Mouse (Mus musculus) neural tube, embryonic 13.5 days (tissue): ENCODE results near the gene Fam78a. TPM values are rescaled to one million over a fixed set of nuclear protein-coding genes. Genes with fewer than 3 reads are reported as not detected.

Experiments
- ATAC-seq: fragments of 200-750 bp; cut with Nextera tagmentation; 2 replicates; pipeline ENCODE4 v1.8.0; 2017; ENCODE audit warnings: low read depth, mild to moderate bottlenecking, moderate TSS enrichment, moderate library complexity
- H3K27ac ChIP-seq: fragments of 300-500 bp; sonication (generic); replicated peaks from 2 replicates; pipeline ENCODE4 v1.5.1; 2015; ENCODE audit warnings: moderate library complexity, mild to moderate bottlenecking, inconsistent platforms
- H3K27me3 ChIP-seq: fragments of 300-500 bp; sonication (generic); 2 replicates; pipeline ENCODE4 v1.6.1; 2015; ENCODE audit warnings: mild to moderate bottlenecking, inconsistent platforms
- H3K36me3 ChIP-seq: fragments of 300-500 bp; sonication (generic); 2 replicates; pipeline ENCODE4 v1.6.1; 2015; ENCODE audit warnings: mild to moderate bottlenecking, inconsistent platforms
- H3K4me1 ChIP-seq: fragments of 300-500 bp; sonication (generic); replicated peaks from 2 replicates; pipeline ENCODE4 v1.6.1; 2015; ENCODE audit warnings: inconsistent platforms
- H3K4me2 ChIP-seq: fragments of 300-500 bp; sonication (generic); 2 replicates; pipeline ENCODE4 v1.6.1; 2015; ENCODE audit warnings: inconsistent platforms, mild to moderate bottlenecking, moderate library complexity
- H3K4me3 ChIP-seq: fragments of 300-500 bp; sonication (generic); 2 replicates; pipeline ENCODE4 v1.5.1; 2015; ENCODE audit warnings: mild to moderate bottlenecking, inconsistent platforms
- H3K9ac ChIP-seq: fragments of 300-500 bp; sonication (generic); 2 replicates; pipeline ENCODE4 v1.6.1; 2015; ENCODE audit warnings: moderate library complexity, mild to moderate bottlenecking, inconsistent platforms
- H3K9me3 ChIP-seq: fragments of 300-500 bp; sonication (generic); 2 replicates; pipeline ENCODE4 v1.6.1; 2016; ENCODE audit warnings: inconsistent platforms
- WGBS: fragments of 180-500 bp; shearing (Covaris S2); methylation state at CpG from one replicate; pipeline ENCODE4 v1.1.7; 2015; 5-methylcytosine and 5-hydroxymethylcytosine counted together
- polyA plus RNA-seq: library from polyadenylated mRNA; unstranded; fragments of >200 nt; fragmentation: Nextera tagmentation; extraction: Ambion mirVana; gene quantifications from 2 replicates; pipeline ENCODE4 v1.2.1, GENCODE M21; 2015

The Fam78a gene
- polyA plus RNA-seq, 1 experiment from 2014 or later, result 0.88 TPM

GRCm38 (mm10) chr2:32094001-32094707 lies 9.5 kb upstream of the Fam78a start:
- no peak overlapping the region for H3K27ac ChIP-seq
- peaks cover 15% of the 10 kb centered on the region for H3K27me3 ChIP-seq
- no peak for ATAC-seq
- H3K9me3 ChIP-seq, result no peaks in the 10 kb centered on the region
- peaks cover 30% of the 10 kb centered on the region for H3K4me1 ChIP-seq
- no peak overlapping the region for H3K4me2 ChIP-seq
- no peak overlapping the region for H3K9ac ChIP-seq
- H3K4me3 ChIP-seq, result no peak overlapping the region
- H3K36me3 ChIP-seq, result 0 out of 2 replicates have a peak, but pooled peaks cover 8% of the 10 kb centered on the region
- 89% methylated on average over 7 of the region's 7 CpGs for WGBS

GRCm38 (mm10) chr2:32091956-32092355 lies 7.3 kb upstream of the Fam78a start:
- Histone ChIP-seq H3K9ac (no peak overlapping the region), H3K9me3 (no peaks in the 10 kb centered on the region), H3K4me2 (no peak overlapping the region), H3K27me3 (peaks cover 36% of the 10 kb centered on the region), H3K4me3 (no peak overlapping the region), H3K36me3 (no peaks in the 10 kb centered on the region), H3K4me1 (peaks cover 34% of the 10 kb centered on the region), H3K27ac (no peak overlapping the region)
- no peak for ATAC-seq
- 65% methylated on average over 3 of the region's 3 CpGs for WGBS

GRCm38 (mm10) chr2:32090145-32090544 lies 5.5 kb upstream of the Fam78a start:
- Histone ChIP-seq H3K4me1 (peaks cover 17% of the 10 kb centered on the region), H3K4me3 (no peak overlapping the region), H3K36me3 (no peaks in the 10 kb centered on the region), H3K27me3 (peaks cover 54% of the 10 kb centered on the region), H3K9me3 (no peaks in the 10 kb centered on the region), H3K27ac (no peak overlapping the region), H3K9ac (no peak overlapping the region), H3K4me2 (no peak overlapping the region)
- ATAC-seq, result no peak
- 45% methylated on average over 2 of the region's 2 CpGs for WGBS

GRCm38 (mm10) chr2:32089606-32090005 lies 4.9 kb upstream of the Fam78a start:
- Histone ChIP-seq H3K27me3 (peaks cover 60% of the 10 kb centered on the region), H3K9me3 (no peaks in the 10 kb centered on the region), H3K9ac (no peak overlapping the region), H3K36me3 (no peaks in the 10 kb centered on the region), H3K4me2 (no peak overlapping the region), H3K4me3 (no peak overlapping the region), H3K27ac (no peak overlapping the region), H3K4me1 (peaks cover 16% of the 10 kb centered on the region)
- no peak for ATAC-seq
- WGBS, result 74% methylated on average over 3 of the region's 3 CpGs

DNA sequence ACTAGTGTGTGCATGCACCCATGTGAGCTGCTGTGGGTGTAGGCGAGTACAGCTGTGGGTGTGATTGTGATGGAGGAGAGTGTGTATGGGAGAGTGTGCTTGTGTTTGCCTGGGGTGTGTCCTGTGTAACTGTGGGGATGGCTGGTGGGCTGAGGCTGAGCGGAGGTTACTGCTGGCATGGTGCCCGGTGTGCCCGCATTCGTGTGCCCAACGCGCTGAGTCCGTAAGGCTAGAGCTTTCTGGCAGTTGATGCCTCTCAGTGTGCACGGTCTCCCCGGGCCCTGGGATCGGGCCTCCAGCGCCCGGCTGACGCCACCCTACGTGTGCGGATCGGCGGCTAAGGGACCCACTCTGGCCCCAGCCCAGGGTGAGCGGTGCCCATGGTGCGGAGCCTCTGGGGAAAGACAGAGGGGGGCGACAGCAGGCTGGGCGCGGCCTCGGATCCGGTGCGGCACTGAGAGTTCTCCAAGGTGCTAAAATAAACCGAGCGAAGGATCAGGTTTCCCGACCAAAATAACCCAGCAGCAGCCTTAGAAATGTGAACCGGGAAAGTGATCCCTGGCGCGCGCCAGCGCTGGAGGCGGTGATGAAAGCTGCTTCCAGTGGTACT lies 3.8 kb upstream of the Fam78a start:
- Histone ChIP-seq H3K4me1 (peaks cover 24% of the 10 kb centered on the region), H3K27ac (peak overlapping the region; percentile 33; the same call in 1 of the 2 replicates), H3K4me3 (peak overlapping the region; percentile 25), H3K27me3 (peaks cover 70% of the 10 kb centered on the region), H3K9ac (peak overlapping the region; percentile 56; the same call in 1 of the 2 replicates), H3K36me3 (no peaks in the 10 kb centered on the region), H3K9me3 (no peaks in the 10 kb centered on the region), H3K4me2 (peak overlapping the region; percentile 54)
- no peak for ATAC-seq
- 6% methylated on average over 35 of the region's 35 CpGs for WGBS

GRCm38 (mm10) chr2:32087606-32088005 lies 2.9 kb upstream of the Fam78a start:
- 62% methylated on average over 4 of the region's 4 CpGs for WGBS
- ATAC-seq, result no peak
- Histone ChIP-seq H3K4me3 (no peak overlapping the region), H3K9ac (no peak overlapping the region), H3K27me3 (peaks cover 79% of the 10 kb centered on the region), H3K4me1 (peaks cover 33% of the 10 kb centered on the region), H3K9me3 (no peaks in the 10 kb centered on the region), H3K36me3 (no peaks in the 10 kb centered on the region), H3K27ac (no peak overlapping the region), H3K4me2 (no peak overlapping the region)

GRCm38 (mm10) chr2:32085231-32085630 lies 574 bp upstream of the Fam78a start:
- Histone ChIP-seq H3K9me3 (no peaks in the 10 kb centered on the region), H3K4me3 (no peak overlapping the region), H3K4me2 (no peak overlapping the region), H3K9ac (no peak overlapping the region), H3K27ac (no peak overlapping the region), H3K27me3 (peaks cover 93% of the 10 kb centered on the region), H3K4me1 (peaks cover 35% of the 10 kb centered on the region), H3K36me3 (no peaks in the 10 kb centered on the region)
- WGBS, result 64% methylated on average over 2 of the region's 2 CpGs
- no peak for ATAC-seq

DNA sequence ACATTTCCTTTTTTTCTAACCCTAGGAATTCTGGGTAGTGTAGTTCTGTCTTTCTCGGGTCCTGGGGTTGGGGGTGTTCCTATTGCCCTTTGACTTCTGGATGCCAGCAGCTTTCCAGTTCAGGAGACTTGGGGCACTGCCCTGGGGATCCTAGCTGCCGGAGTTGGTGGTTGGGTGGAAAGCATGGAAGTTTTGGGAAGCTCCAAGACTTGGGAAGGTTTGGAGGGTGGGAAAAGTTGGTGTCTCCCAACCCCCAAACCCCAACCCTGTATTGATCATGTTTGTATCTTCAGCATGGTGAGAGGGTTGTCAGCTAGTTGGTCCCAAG lies 179 bp upstream of the Fam78a start:
- Histone ChIP-seq H3K27me3 (peaks cover 89% of the 10 kb centered on the region), H3K9ac (no peak overlapping the region)
- no peak for ATAC-seq

GRCm38 (mm10) chr2:32083159-32084011 lies 1.3 kb downstream of the Fam78a start:
- H3K27me3 ChIP-seq, result peaks cover 75% of the 10 kb centered on the region

More for the DNA sequence above, 179 bp upstream of the Fam78a start:
- Histone ChIP-seq H3K27ac (no peak overlapping the region), H3K4me2 (peak overlapping the region; percentile 99), H3K4me1 (peaks cover 35% of the 10 kb centered on the region), H3K36me3 (no peaks in the 10 kb centered on the region), H3K4me3 (peak overlapping the region; percentile 60), H3K9me3 (no peaks in the 10 kb centered on the region)
- WGBS, result 14% methylated on average over 2 of the region's 2 CpGs

GRCm38 (mm10) chr2:32082229-32082628 lies 2.4 kb downstream of the Fam78a start:
- H3K4me3 ChIP-seq, result peak overlapping the region; percentile 60
- H3K9ac ChIP-seq, result peak overlapping the region; percentile 19; the same call in 1 of the 2 replicates
- no peak for ATAC-seq
- no peaks in the 10 kb centered on the region for H3K9me3 ChIP-seq
- H3K4me2 ChIP-seq, result peak overlapping the region; percentile 99
- H3K36me3 ChIP-seq, result no peaks in the 10 kb centered on the region
- 22% methylated on average over 2 of the region's 2 CpGs for WGBS
- peaks cover 64% of the 10 kb centered on the region for H3K27me3 ChIP-seq
- peaks cover 19% of the 10 kb centered on the region for H3K4me1 ChIP-seq
- H3K27ac ChIP-seq, result no peak overlapping the region

More at GRCm38 (mm10) chr2:32083159-32084011, 1.3 kb downstream of the Fam78a start:
- ATAC-seq, result no peak
- no peaks in the 10 kb centered on the region for H3K9me3 ChIP-seq
- under 1% methylated on average over 91 of the region's 91 CpGs for WGBS
- H3K36me3 ChIP-seq, result no peaks in the 10 kb centered on the region
- no peak overlapping the region for H3K27ac ChIP-seq
- H3K4me3 ChIP-seq, result peak overlapping the region; percentile 60
- H3K4me1 ChIP-seq, result peaks cover 26% of the 10 kb centered on the region
- H3K4me2 ChIP-seq, result peak overlapping the region; percentile 99
- H3K9ac ChIP-seq, result peak overlapping the region; percentile 67

GRCm38 (mm10) chr2:32081296-32081929 lies 3.2 kb downstream of the Fam78a start:
- 81% methylated on average over 14 of the region's 14 CpGs for WGBS
- Histone ChIP-seq H3K9me3 (no peaks in the 10 kb centered on the region), H3K27ac (no peak overlapping the region), H3K9ac (0 out of 2 replicates have a peak overlapping the region, but pooled peaks have one; percentile 19), H3K4me1 (peaks cover 19% of the 10 kb centered on the region), H3K36me3 (no peaks in the 10 kb centered on the region), H3K27me3 (peaks cover 56% of the 10 kb centered on the region), H3K4me2 (peak overlapping the region; percentile 99), H3K4me3 (0 out of 2 replicates have a peak overlapping the region, but pooled peaks have one; percentile 60)
- ATAC-seq, result no peak
